Mouse (Mus musculus): ENCODE results near the gene Gm3618.
"Not testable (repeated sequence)": the region's sequence is repeated elsewhere in the genome, so short reads cannot be mapped to it uniquely, and the experiment has no call there.

GRCm38 (mm10) chr14:6343578-6343977 is at the start of gene Gm3618:
- TF ChIP-seq GATA1, TAL1 (IDR thresholded peaks at IDR 0.05; ENCODE audit: low read length): not testable (repeated sequence)

Measured in erythroblast, embryonic 14.5 days (primary cell).